22 mouse cellular contexts compared by ENCODE assay signal in the genomic region with DNA sequence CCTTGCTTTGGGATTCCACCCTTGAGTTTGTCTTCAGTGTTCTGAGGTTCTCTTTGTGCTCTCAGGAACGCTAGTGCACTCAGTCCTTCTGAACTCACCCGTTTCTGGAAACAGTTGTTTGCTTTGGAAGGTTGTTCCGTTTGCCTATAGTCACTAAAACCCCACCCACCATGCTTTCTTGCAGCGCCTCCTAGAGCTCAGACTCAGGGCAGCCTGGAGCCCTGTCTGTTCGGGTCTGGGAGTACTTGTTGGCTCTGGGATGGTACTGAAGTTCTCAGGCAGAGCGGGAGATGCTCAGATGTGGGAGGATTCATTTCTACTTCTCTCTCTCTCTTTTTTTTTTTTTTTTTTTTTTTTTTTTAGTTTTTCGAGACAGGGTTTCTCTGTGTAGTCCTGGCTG. TPM values are rescaled to one million over a fixed set of nuclear protein-coding genes. Genes with fewer than 3 reads are reported as not detected.
A peak's percentile ranks its signal among the peaks of the same experiment; 100 is the strongest.
DNase-seq lines count a peak whose midpoint lies in the region; ATAC-seq and TF ChIP-seq lines count a peak whose summit lies in the region.
"Had no signal": no experiment of that assay in that cellular context is flagged by ENCODE, and none has a peak within 500 bp of the region (broad histone marks: within the 10 kb centered on the region; RNA-seq: fewer than 3 reads in every experiment).

No protein-coding gene starts in this region.

- no peak overlapping the region for H3K4me2 ChIP-seq in stomach, postnatal 0 days (replicated peaks; ENCODE audit: low read depth)
- H3K4me2 ChIP-seq: embryonic facial prominence, embryonic 12.5 days; forebrain, embryonic 12.5 days; heart, embryonic 11.5 days; hindbrain, embryonic 12.5 days; hindbrain, embryonic 15.5 days; intestine, embryonic 15.5 days had no signal

- peaks cover 76% of the 10 kb centered on the region for H3K79me2 ChIP-seq in MEL (ENCODE audit: control insufficient read depth, insufficient read depth, low read length, poor library complexity)

- TF ChIP-seq RAD21 in MEL (IDR thresholded peaks at IDR 0.05; ENCODE audit: low read depth, low read length) = no peak

- peak overlapping the region; percentile 75 for H3K27ac ChIP-seq in cerebellum, adult 2 months (ENCODE audit: insufficient read depth, low read length)
- peak overlapping the region; percentile 86; the same call in 1 of the 2 replicates for H3K27ac ChIP-seq in layer of hippocampus, adult 2 months
- H3K27ac ChIP-seq in MEL (ENCODE audit: control insufficient read depth, low read depth, low read length) = no peak overlapping the region
- H3K27ac ChIP-seq in stomach, postnatal 0 days (replicated peaks) = no peak overlapping the region
- H3K27ac ChIP-seq: embryonic facial prominence, embryonic 12.5 days; forebrain, embryonic 12.5 days; hindbrain, embryonic 12.5 days; hindbrain, embryonic 15.5 days; intestine, embryonic 15.5 days had no signal

- H3K27me3 ChIP-seq in cerebellum, adult 2 months (ENCODE audit: control insufficient read depth, insufficient read depth, low read length) = no peaks in the 10 kb centered on the region
- H3K27me3 ChIP-seq in MEL (ENCODE audit: control insufficient read depth in 1 of 2, insufficient read depth in 2 of 2, low read length in 2 of 2) = no peaks in the 10 kb centered on the region
- H3K27me3 ChIP-seq in stomach, postnatal 0 days (ENCODE audit: control insufficient read depth, insufficient read depth, low read length) = no peaks in the 10 kb centered on the region
- H3K27me3 ChIP-seq: embryonic facial prominence, embryonic 12.5 days; forebrain, embryonic 12.5 days; hindbrain, embryonic 12.5 days; hindbrain, embryonic 15.5 days; intestine, embryonic 15.5 days had no signal

- 0 out of 2 replicates have a peak, but pooled peaks have one; percentile 31 for ATAC-seq in stomach, postnatal 0 days (ENCODE audit: low FRiP score, low TSS enrichment)
- ATAC-seq: intestine, embryonic 15.5 days had no signal

- peaks cover 65% of the 10 kb centered on the region for H3K4me1 ChIP-seq in cerebellum, adult 2 months (ENCODE audit: control insufficient read depth, insufficient read depth, low read length)
- no peaks in the 10 kb centered on the region for H3K4me1 ChIP-seq in MEL (ENCODE audit: control insufficient read depth in 1 of 2, insufficient read depth in 2 of 2, low read length in 2 of 2)
- peaks cover 10% of the 10 kb centered on the region for H3K4me1 ChIP-seq in stomach, postnatal 0 days (replicated peaks; ENCODE audit: control insufficient read depth, insufficient read depth)

- TF ChIP-seq EP300 in MEL (IDR thresholded peaks at IDR 0.05; ENCODE audit: low read depth in 1 of 2, low read length in 2 of 2) = no peak
- TF ChIP-seq EP300 in stomach, postnatal 0 days (optimal IDR thresholded peaks at IDR 0.05) = no peak

- no peak overlapping the region for H3K9ac ChIP-seq in MEL (ENCODE audit: control insufficient read depth, low read depth, low read length, poor library complexity, severe bottlenecking)
- no peak overlapping the region for H3K9ac ChIP-seq in stomach, postnatal 0 days (ENCODE audit: low read length)
- H3K9ac ChIP-seq: embryonic facial prominence, embryonic 12.5 days; forebrain, embryonic 12.5 days; hindbrain, embryonic 12.5 days; hindbrain, embryonic 15.5 days; intestine, embryonic 15.5 days had no signal

- no peak for TF ChIP-seq CTCF in cerebellum, adult 2 months (IDR thresholded peaks at IDR 0.05; ENCODE audit: borderline replicate concordance, insufficient read depth, low read depth, low read length)
- no peak for TF ChIP-seq CTCF in layer of hippocampus, adult 2 months (conservative IDR thresholded peaks at IDR 0.05)
- TF ChIP-seq CTCF in MEL (IDR thresholded peaks at IDR 0.05 in 2 of 3, conservative IDR thresholded peaks at IDR 0.05 in 1 of 3; ENCODE audit: control insufficient read depth in 1 of 3, insufficient read depth in 1 of 3, low read depth in 2 of 3, low read length in 3 of 3, poor library complexity in 1 of 3, severe bottlenecking in 1 of 3) = peak in 2 of 3 experiments; percentile 8 to 17; a peak in 2 of 6 replicates
- peak; percentile 48; the same call in 1 of the 2 replicates for TF ChIP-seq CTCF in stomach, postnatal 0 days (IDR thresholded peaks at IDR 0.05; ENCODE audit: low read depth)

- H3K36me3 ChIP-seq in MEL (ENCODE audit: control insufficient read depth in 1 of 2, insufficient read depth in 2 of 2, low read length in 2 of 2) = peaks cover 0 to 13% of the 10 kb centered on the region in 2 experiments; a peak in 2 of 4 replicates
- H3K36me3 ChIP-seq in stomach, postnatal 0 days (ENCODE audit: control insufficient read depth, insufficient read depth, low read length) = no peaks in the 10 kb centered on the region
- H3K36me3 ChIP-seq: hindbrain, embryonic 12.5 days; hindbrain, embryonic 15.5 days had no signal

- no peak for DNase-seq in cerebellum, adult 2 months
- no peak for DNase-seq in cerebellum, postnatal 4 days (ENCODE audit: low spot score in 2 of 2)
- no peak for DNase-seq in layer of hippocampus, adult 2 months (ENCODE audit: low spot score in 2 of 2)
- DNase-seq in layer of hippocampus, postnatal 36 days = no peak
- no peak for DNase-seq in MEL (ENCODE audit: low read depth, low spot score)
- no peak for DNase-seq in stomach, postnatal 0 days (ENCODE audit: low spot score)
- no peak for DNase-seq in retina, embryonic 14.5 days (ENCODE audit: low spot score)
- no peak for DNase-seq in thymus, postnatal 0 days (ENCODE audit: low spot score)
- DNase-seq: adrenal gland, adult 2 months; cerebellum, adult 11 months; cerebellum, adult 8-10 months; cerebellum, postnatal 36 days; gastrocnemius, postnatal 14 days; heart, adult 11 months had no signal

- WGBS in cerebellum, adult 2 months = 80% methylated on average over 7 of the region's 7 CpGs
- WGBS in stomach, postnatal 0 days = 70% methylated on average over 6 of the region's 7 CpGs

- no peak overlapping the region for H3K4me3 ChIP-seq in cerebellum, adult 2 months (replicated peaks; ENCODE audit: insufficient read depth, low read depth, low read length)
- no peak overlapping the region for H3K4me3 ChIP-seq in layer of hippocampus, adult 2 months
- no peak overlapping the region for H3K4me3 ChIP-seq in MEL (ENCODE audit: control insufficient read depth in 1 of 2, insufficient read depth in 1 of 2, low read depth in 2 of 2, low read length in 2 of 2)
- H3K4me3 ChIP-seq in stomach, postnatal 0 days (ENCODE audit: low read depth, low read length) = no peak overlapping the region
- H3K4me3 ChIP-seq: embryonic facial prominence, embryonic 12.5 days; erythroblast, embryonic 14.5 days; forebrain, embryonic 12.5 days; gastrocnemius, adult 2 months; hindbrain, embryonic 12.5 days; hindbrain, embryonic 15.5 days; intestine, embryonic 15.5 days had no signal

- TF ChIP-seq POLR2A in cerebellum, adult 2 months (IDR thresholded peaks at IDR 0.05; ENCODE audit: borderline replicate concordance, insufficient read depth, low read length) = no peak
- no peak for TF ChIP-seq POLR2A in MEL (IDR thresholded peaks at IDR 0.05; ENCODE audit: control insufficient read depth in 1 of 2, insufficient read depth in 1 of 2, low read depth in 1 of 2, low read length in 2 of 2, poor library complexity in 1 of 2)

- no peaks in the 10 kb centered on the region for H3K9me3 ChIP-seq in MEL (replicated peaks; ENCODE audit: insufficient read depth, low read length)
- H3K9me3 ChIP-seq in stomach, postnatal 0 days (ENCODE audit: control insufficient read depth, low read length) = no peaks in the 10 kb centered on the region
- H3K9me3 ChIP-seq: embryonic facial prominence, embryonic 12.5 days; forebrain, embryonic 12.5 days; hindbrain, embryonic 12.5 days; hindbrain, embryonic 15.5 days; intestine, embryonic 15.5 days had no signal

TF ChIP-seq in MEL, 35 proteins besides CTCF, POLR2A, EP300 and RAD21:
- TF ChIP-seq ZMIZ1 (IDR thresholded peaks at IDR 0.05; ENCODE audit: low read depth, low read length) (no peak), JUND (IDR thresholded peaks at IDR 0.05; ENCODE audit: low read depth, low read length) (no peak), E2F4 (IDR thresholded peaks at IDR 0.05; ENCODE audit: borderline replicate concordance, low read depth, low read length) (no peak)

RNA-seq across cellular contexts. Expression of a gene that starts 22.5 kb away (rescaled TPM):
- polyA plus RNA-seq in cerebellum, adult 2 months (2012; rRNA removed) = 40.3 and 40.6 TPM in 2 replicates
- 10 to 100 TPM; 88.2 to 89.4 TPM for total RNA-seq in layer of hippocampus, adult 2 months (2021)
- total RNA-seq in layer of hippocampus, postnatal 36 days (2021) = 10 to 100 TPM; 94.2 to 95.2 TPM
- total RNA-seq in MEL (2012; rRNA removed) = 7.8 and 10.8 TPM in 2 replicates
- polyA plus RNA-seq in MEL (2012; ENCODE audit: insufficient read depth in 1 of 2, insufficient read length in 2 of 2, low read depth in 1 of 2, low replicate concordance in 2 of 2, missing spikeins in 1 of 2) = 10 to 100 TPM; 25.9 to 76.0 TPM
- polyA plus RNA-seq in stomach, postnatal 0 days (2015; fragmentation: Nextera tagmentation; extraction: Ambion mirVana) = 3.5 and 3.6 TPM in 2 replicates
- polyA plus RNA-seq in thymus, postnatal 0 days (2015; fragmentation: Nextera tagmentation; extraction: Ambion mirVana) = 5.5 and 6.4 TPM in 2 replicates

Comparison
In these comparisons a context has a peak if more than half of its experiments do, and no peak if none do; other contexts are left out.
1. H3K27ac ChIP-seq: peak in cerebellum, adult 2 months (single experiment) and layer of hippocampus, adult 2 months (single experiment); none in MEL (single experiment) and stomach, postnatal 0 days (single experiment).
2. CTCF ChIP-seq: peak in MEL (2 of 3) and stomach, postnatal 0 days (single experiment); none in cerebellum, adult 2 months (single experiment) and layer of hippocampus, adult 2 months (single experiment).